Comparison of ENCODE assay signal across 11 mouse cellular contexts in the genomic region with DNA sequence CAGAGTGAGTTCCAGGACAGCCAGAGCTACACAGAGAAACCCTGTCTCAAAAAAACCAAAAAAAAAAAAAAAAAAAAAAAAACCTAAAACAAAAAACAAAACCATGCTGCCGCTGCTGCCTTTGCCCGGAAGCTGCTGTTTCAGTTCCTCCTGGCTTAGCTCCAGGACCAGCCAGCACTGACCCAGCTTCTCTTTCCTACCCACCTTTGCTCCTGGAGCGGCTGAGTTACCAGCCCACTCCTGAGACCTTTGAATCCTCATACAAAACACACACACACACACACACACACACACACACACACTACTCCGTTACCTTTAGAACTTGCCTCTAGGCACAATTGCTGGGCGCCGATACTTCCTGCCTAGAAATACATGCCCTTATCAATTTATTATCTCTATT. TPM values are rescaled to one million over a fixed set of nuclear protein-coding genes. Genes with fewer than 3 reads are reported as not detected.
DNase-seq lines count a peak whose midpoint lies in the region; ATAC-seq and TF ChIP-seq lines count a peak whose summit lies in the region.
"Had no signal": no experiment of that assay in that cellular context is flagged by ENCODE, and none has a peak within 500 bp of the region (broad histone marks: within the 10 kb centered on the region; RNA-seq: fewer than 3 reads in every experiment).

No protein-coding gene starts in this region.

- no peak for TF ChIP-seq CTCF in spleen, adult 2 months (IDR thresholded peaks at IDR 0.05; ENCODE audit: extremely low read depth, insufficient read depth, insufficient read length, insufficient replicate concordance)

- peak overlapping the region; percentile 28; the same call in 1 of the 2 replicates for H3K4me3 ChIP-seq in spleen, adult 2 months (ENCODE audit: extremely low read depth, insufficient read depth, insufficient read length)
- no peak overlapping the region for H3K4me3 ChIP-seq in forebrain, embryonic 11.5 days (ENCODE audit: low read depth, low read length)
- H3K4me3 ChIP-seq: hindbrain, embryonic 12.5 days; layer of hippocampus, adult 2 months had no signal

- no peak for TF ChIP-seq POLR2A in spleen, adult 2 months (IDR thresholded peaks at IDR 0.05; ENCODE audit: low read depth, low read length)

- no peaks in the 10 kb centered on the region for H3K27me3 ChIP-seq in spleen, adult 2 months (ENCODE audit: control insufficient read depth, insufficient read depth, low read length)
- H3K27me3 ChIP-seq in forebrain, embryonic 11.5 days (ENCODE audit: control insufficient read depth, insufficient read depth, low read length) = no peaks in the 10 kb centered on the region
- H3K27me3 ChIP-seq: hindbrain, embryonic 12.5 days had no signal

- H3K9ac ChIP-seq in forebrain, embryonic 11.5 days (ENCODE audit: low read length) = no peak overlapping the region
- H3K9ac ChIP-seq: hindbrain, embryonic 12.5 days had no signal

- H3K4me2 ChIP-seq in forebrain, embryonic 11.5 days (ENCODE audit: low read depth, low read length, severe bottlenecking) = no peak overlapping the region
- H3K4me2 ChIP-seq: hindbrain, embryonic 12.5 days had no signal

- H3K9me3 ChIP-seq in forebrain, embryonic 11.5 days (ENCODE audit: control insufficient read depth, low read length) = no peaks in the 10 kb centered on the region
- H3K9me3 ChIP-seq: hindbrain, embryonic 12.5 days had no signal

- peaks cover 6% of the 10 kb centered on the region; the same call in 1 of the 2 replicates for H3K4me1 ChIP-seq in spleen, adult 2 months (ENCODE audit: control insufficient read depth, insufficient read depth, insufficient read length)
- 0 out of 2 replicates have a peak, but pooled peaks cover 1% of the 10 kb centered on the region for H3K4me1 ChIP-seq in forebrain, embryonic 11.5 days (replicated peaks; ENCODE audit: control insufficient read depth, insufficient read depth, low read length)
- H3K4me1 ChIP-seq: hindbrain, embryonic 12.5 days had no signal

- 2% methylated on average over 6 of the region's 6 CpGs for WGBS in spleen, adult 2 months
- 84% methylated on average over 6 of the region's 6 CpGs for WGBS in forebrain, embryonic 11.5 days

- ATAC-seq in common myeloid progenitor, adult 5-6 weeks (replicated peaks; ENCODE audit: low read depth, poor library complexity, severe bottlenecking) = peak; percentile 71
- peak; percentile 73; the same call in 1 of the 2 replicates for ATAC-seq in neutrophil, adult 5-6 weeks (ENCODE audit: extremely low read depth, insufficient number of reproducible peaks, low FRiP score, poor library complexity, severe bottlenecking)
- no peak for ATAC-seq in forebrain, embryonic 11.5 days (replicated peaks; ENCODE audit: low FRiP score)
- ATAC-seq: midbrain, embryonic 16.5 days had no signal

- peak overlapping the region; percentile 57; the same call in 1 of the 2 replicates for H3K27ac ChIP-seq in spleen, adult 2 months (ENCODE audit: insufficient read depth, low read length)
- no peak overlapping the region for H3K27ac ChIP-seq in forebrain, embryonic 11.5 days (ENCODE audit: low read depth, low read length)
- H3K27ac ChIP-seq: hindbrain, embryonic 12.5 days; layer of hippocampus, adult 2 months had no signal

- no peaks in the 10 kb centered on the region for H3K36me3 ChIP-seq in spleen, adult 2 months (ENCODE audit: control insufficient read depth, insufficient read depth, low read length)
- H3K36me3 ChIP-seq in forebrain, embryonic 11.5 days (ENCODE audit: control insufficient read depth, insufficient read depth, low read length) = no peaks in the 10 kb centered on the region
- H3K36me3 ChIP-seq: hindbrain, embryonic 12.5 days had no signal

- peak; percentile 31 to 39 for DNase-seq in spleen, adult 2 months (ENCODE audit: low read depth in 1 of 2, low spot score in 2 of 2)
- no peak for DNase-seq in spleen, adult 12 weeks (ENCODE audit: low spot score)
- DNase-seq in kidney, postnatal 10 days = peak; percentile 59
- no peak for DNase-seq in right cerebral cortex, postnatal 25 days
- DNase-seq in forebrain, embryonic 11.5 days (ENCODE audit: low spot score) = no peak
- DNase-seq: lung, postnatal 14 days had no signal

RNA-seq across cellular contexts. Expression of a gene that starts 22.7 kb away (rescaled TPM):
- polyA plus RNA-seq in spleen, adult 2 months (2012; rRNA removed) = 88.3 and 131 TPM in 2 replicates
- total RNA-seq in common myeloid progenitor, adult 5-6 weeks (2017) = 11.9 and 25.7 TPM in 2 replicates
- total RNA-seq in neutrophil, adult 5-6 weeks (2017) = 42.5 and 51.2 TPM in 2 replicates
- polyA plus RNA-seq in forebrain, embryonic 11.5 days (2014; fragmentation: Nextera tagmentation; extraction: Ambion mirVana) = 114 and 126 TPM in 2 replicates

RNA-seq across cellular contexts. Expression of a gene that starts 51.5 kb away (rescaled TPM):
- 35.2 and 38.6 TPM in 2 replicates for polyA plus RNA-seq in spleen, adult 2 months (2012; rRNA removed)
- total RNA-seq in common myeloid progenitor, adult 5-6 weeks (2017) = 1.9 and 2.2 TPM in 2 replicates
- total RNA-seq in neutrophil, adult 5-6 weeks (2017) = 47.4 and 51.3 TPM in 2 replicates
- polyA plus RNA-seq in forebrain, embryonic 11.5 days (2014; fragmentation: Nextera tagmentation; extraction: Ambion mirVana) = 27.4 and 32.1 TPM in 2 replicates

RNA-seq across cellular contexts. Expression of a gene that starts 51.8 kb away (rescaled TPM):
- polyA plus RNA-seq in spleen, adult 2 months (2012; rRNA removed) = 26.1 and 35.7 TPM in 2 replicates
- total RNA-seq in common myeloid progenitor, adult 5-6 weeks (2017) = 0.44 and 0.55 TPM in 2 replicates
- total RNA-seq in neutrophil, adult 5-6 weeks (2017) = 7.0 and 7.4 TPM in 2 replicates
- polyA plus RNA-seq in forebrain, embryonic 11.5 days (2014; fragmentation: Nextera tagmentation; extraction: Ambion mirVana) = 0.52 and 1.3 TPM in 2 replicates

Comparison
In these comparisons a context has a peak if more than half of its experiments do, and no peak if none do; other contexts are left out.
1. DNase-seq: peak in spleen, adult 2 months (2 of 2) and kidney, postnatal 10 days (single experiment); none in spleen, adult 12 weeks (single experiment), right cerebral cortex, postnatal 25 days (single experiment) and forebrain, embryonic 11.5 days (single experiment).
2. RNA of a gene that starts 51.5 kb away (total RNA-seq): 47.4 to 51.3 TPM in neutrophil, adult 5-6 weeks; 1.9 to 2.2 TPM in common myeloid progenitor, adult 5-6 weeks; every median in the first group is over 10 times any median in the second.